Mouse (Mus musculus) cortical plate, adult 2 months (tissue): Measurements from ENCODE around the gene Crip2.

Source experiments
- CTCF ChIP-seq: fragments of 200-500 bp; IDR thresholded peaks from 2 replicates; pipeline ENCODE4 v1.5.1; 2011; ENCODE audit warnings: mild to moderate bottlenecking, control low read depth, low read length; ENCODE audit not compliant: insufficient read depth; ENCODE audit errors: extremely low read depth
- POLR2A ChIP-seq: fragments of 200-500 bp; IDR thresholded peaks from 2 replicates; pipeline ENCODE4 v1.6.1; 2011; ENCODE audit warnings: mild to moderate bottlenecking, low read length, control low read depth; ENCODE audit not compliant: insufficient read depth; ENCODE audit errors: extremely low read depth

- no peak for TF ChIP-seq CTCF
- TF ChIP-seq POLR2A, result no peak
These were observed 40.4 kb upstream of the Crip2 start for GRCm38 (mm10) chr12:113099470-113100237.
